In the genomic region with DNA sequence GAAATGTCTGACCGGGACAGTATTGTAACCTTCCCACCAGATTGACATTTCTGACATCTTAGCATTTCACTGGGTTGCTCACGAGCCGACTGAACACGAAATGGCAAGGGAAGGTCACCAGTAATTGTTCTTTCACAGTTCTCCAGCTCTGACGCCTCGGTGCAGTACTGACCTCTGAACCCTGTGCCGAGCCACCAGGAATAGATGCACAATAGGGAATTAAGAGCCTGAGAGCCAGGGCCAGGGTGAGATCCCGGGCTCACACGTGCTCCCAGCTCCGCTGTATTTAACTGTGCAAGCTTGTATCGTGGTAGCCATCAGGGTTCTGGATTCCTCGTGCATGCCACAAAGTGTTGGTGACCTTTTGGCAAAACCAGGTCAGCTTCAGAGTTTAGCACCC, we compare ENCODE assay signal across 17 mouse cellular contexts.
A peak's percentile ranks its signal among the peaks of the same experiment; 100 is the strongest.
DNase-seq lines count a peak whose midpoint lies in the region; ATAC-seq and TF ChIP-seq lines count a peak whose summit lies in the region.
"Had no signal": no experiment of that assay in that cellular context is flagged by ENCODE, and none has a peak within 500 bp of the region (broad histone marks: within the 10 kb centered on the region; RNA-seq: fewer than 3 reads in every experiment).

No protein-coding gene starts in this region.

- peaks cover 50% of the 10 kb centered on the region for H3K27me3 ChIP-seq in midbrain, embryonic 10.5 days (ENCODE audit: low read depth, poor library complexity, severe bottlenecking)
- H3K27me3 ChIP-seq in midbrain, embryonic 14.5 days (ENCODE audit: control insufficient read depth, insufficient read depth, low read length), result no peaks in the 10 kb centered on the region
- H3K27me3 ChIP-seq in embryonic facial prominence, embryonic 10.5 days (replicated peaks; ENCODE audit: low read depth, poor library complexity, severe bottlenecking), result no peaks in the 10 kb centered on the region
- H3K27me3 ChIP-seq: kidney, embryonic 15.5 days; megakaryocyte, embryonic 14.5 days had no signal

- intact Hi-C loops in heart, postnatal 25 days (cut with DNase I), result no loop called here

- H3K36me3 ChIP-seq in midbrain, embryonic 10.5 days, result no peaks in the 10 kb centered on the region
- no peaks in the 10 kb centered on the region for H3K36me3 ChIP-seq in midbrain, embryonic 14.5 days (ENCODE audit: control insufficient read depth, insufficient read depth, low read length)
- H3K36me3 ChIP-seq in embryonic facial prominence, embryonic 10.5 days (replicated peaks), result no peaks in the 10 kb centered on the region
- H3K36me3 ChIP-seq: kidney, embryonic 15.5 days had no signal

- 10% methylated on average over 12 of the region's 12 CpGs for WGBS in midbrain, embryonic 10.5 days
- WGBS in midbrain, embryonic 14.5 days, result 9% methylated on average over 12 of the region's 12 CpGs
- WGBS in embryonic facial prominence, embryonic 10.5 days, result 11% methylated on average over 12 of the region's 12 CpGs

- peak; percentile 36 for DNase-seq in heart, adult 8-10 months (ENCODE audit: low spot score)
- DNase-seq in heart, postnatal 25 days (ENCODE audit: low spot score), result no peak
- DNase-seq in midbrain, embryonic 10.5 days (ENCODE audit: low spot score), result peak; percentile 74
- no peak for DNase-seq in midbrain, embryonic 14.5 days
- DNase-seq in embryonic facial prominence, embryonic 10.5 days (ENCODE audit: low spot score), result peak; percentile 36
- peak; percentile 55 for DNase-seq in retina, postnatal 1 day
- DNase-seq in layer of hippocampus, adult 2 months (ENCODE audit: low spot score in 2 of 2), result no peak
- DNase-seq in urinary bladder, adult 2 months (ENCODE audit: low spot score), result no peak
- DNase-seq: adrenal gland, adult 2 months; cerebellum, adult 9-11 months; heart, postnatal 4 days; lung, adult 18-20 months; lung, postnatal 14 days; right cerebral cortex, adult 18-20 months; thymus, postnatal 36 days had no signal

- H3K27ac ChIP-seq in midbrain, embryonic 10.5 days (replicated peaks), result 0 out of 2 replicates have a peak overlapping the region, but pooled peaks have one; percentile 13
- no peak overlapping the region for H3K27ac ChIP-seq in midbrain, embryonic 14.5 days (replicated peaks; ENCODE audit: low read depth, low read length)
- H3K27ac ChIP-seq in embryonic facial prominence, embryonic 10.5 days (replicated peaks), result 0 out of 2 replicates have a peak overlapping the region, but pooled peaks have one; percentile 51
- H3K27ac ChIP-seq in layer of hippocampus, adult 2 months, result no peak overlapping the region
- H3K27ac ChIP-seq: kidney, embryonic 15.5 days had no signal

- TF ChIP-seq CTCF in layer of hippocampus, adult 2 months (conservative IDR thresholded peaks at IDR 0.05), result no peak

- no peak overlapping the region for H3K9ac ChIP-seq in midbrain, embryonic 14.5 days (replicated peaks; ENCODE audit: low read length)
- H3K9ac ChIP-seq: kidney, embryonic 15.5 days had no signal

- H3K4me2 ChIP-seq in midbrain, embryonic 14.5 days (ENCODE audit: low read length), result no peak overlapping the region
- H3K4me2 ChIP-seq: kidney, embryonic 15.5 days had no signal

- no peaks in the 10 kb centered on the region for H3K9me3 ChIP-seq in midbrain, embryonic 10.5 days (replicated peaks)
- H3K9me3 ChIP-seq in midbrain, embryonic 14.5 days (ENCODE audit: control insufficient read depth, low read length), result no peaks in the 10 kb centered on the region
- no peaks in the 10 kb centered on the region for H3K9me3 ChIP-seq in embryonic facial prominence, embryonic 10.5 days
- H3K9me3 ChIP-seq: kidney, embryonic 15.5 days had no signal

- peaks cover 21% of the 10 kb centered on the region for H3K4me1 ChIP-seq in midbrain, embryonic 10.5 days
- no peaks in the 10 kb centered on the region for H3K4me1 ChIP-seq in midbrain, embryonic 14.5 days (ENCODE audit: control insufficient read depth, insufficient read depth, low read length)
- H3K4me1 ChIP-seq in embryonic facial prominence, embryonic 10.5 days, result peaks cover 21% of the 10 kb centered on the region
- H3K4me1 ChIP-seq: megakaryocyte, embryonic 14.5 days had no signal

- no peak overlapping the region for H3K4me3 ChIP-seq in midbrain, embryonic 10.5 days
- H3K4me3 ChIP-seq in midbrain, embryonic 14.5 days (replicated peaks; ENCODE audit: low read depth, low read length), result no peak overlapping the region
- no peak overlapping the region for H3K4me3 ChIP-seq in embryonic facial prominence, embryonic 10.5 days
- H3K4me3 ChIP-seq in layer of hippocampus, adult 2 months, result no peak overlapping the region
- H3K4me3 ChIP-seq: kidney, embryonic 15.5 days; megakaryocyte, embryonic 14.5 days had no signal

- no peak for ATAC-seq in midbrain, embryonic 14.5 days (ENCODE audit: low FRiP score, low TSS enrichment)

Comparison
In these comparisons a context has a peak if more than half of its experiments do, and no peak if none do; other contexts are left out.
1. DNase-seq: peak in heart, adult 8-10 months (single experiment), midbrain, embryonic 10.5 days (single experiment), embryonic facial prominence, embryonic 10.5 days (single experiment) and retina, postnatal 1 day (single experiment); none in heart, postnatal 25 days (single experiment), midbrain, embryonic 14.5 days (single experiment), layer of hippocampus, adult 2 months (0 of 2) and urinary bladder, adult 2 months (single experiment).
2. H3K27ac ChIP-seq: peak in midbrain, embryonic 10.5 days (single experiment) and embryonic facial prominence, embryonic 10.5 days (single experiment); none in midbrain, embryonic 14.5 days (single experiment) and layer of hippocampus, adult 2 months (single experiment).